Mouse (Mus musculus): ENCODE data around the gene Sprr1a. TPM values are rescaled to one million over a fixed set of nuclear protein-coding genes. Genes with fewer than 3 reads are reported as not detected.
"Not testable (repeated sequence)": the region's sequence is repeated elsewhere in the genome, so short reads cannot be mapped to it uniquely, and the experiment has no call there.

Gene Sprr1a
- total RNA-seq (2022), result not detected

GRCm38 (mm10) chr3:92485863-92486262 is at the start of gene Sprr1a:
Sprr1a (minus strand) TSS chr3:92485895.
- no peak for DNase-seq (ENCODE audit: low spot score in 2 of 2)

GRCm38 (mm10) chr3:92534411-92534810 is 48.7 kb upstream of the Sprr1a start, which contains the start of gene 2310046K23Rik:
2310046K23Rik (minus strand) TSS chr3:92534511.
- no peak for DNase-seq (ENCODE audit: low spot score in 2 of 2)

GRCm38 (mm10) chr3:92512325-92512724 is 26.6 kb upstream of the Sprr1a start:
- no peak for DNase-seq (ENCODE audit: low spot score in 2 of 2)

- DNase-seq (ENCODE audit: low spot score in 2 of 2), result no peak
These were observed 25.1 kb upstream of the Sprr1a start for GRCm38 (mm10) chr3:92510786-92511185.

GRCm38 (mm10) chr3:92508185-92508584 is 22.5 kb upstream of the Sprr1a start:
- DNase-seq (ENCODE audit: low spot score in 2 of 2), result no peak

GRCm38 (mm10) chr3:92503528-92503927 is 17.8 kb upstream of the Sprr1a start:
- no peak for DNase-seq (ENCODE audit: low spot score in 2 of 2)

GRCm38 (mm10) chr3:92500393-92500792 is 14.7 kb upstream of the Sprr1a start, which contains the start of gene Sprr4:
Sprr4 (minus strand) TSS chr3:92500493.
- no peak for DNase-seq (ENCODE audit: low spot score in 2 of 2)

- DNase-seq (ENCODE audit: low spot score in 2 of 2), result not testable (repeated sequence)
These were observed 4.6 kb upstream of the Sprr1a start for GRCm38 (mm10) chr3:92490262-92490661.

GRCm38 (mm10) chr3:92486307-92486706 is 612 bp upstream of the Sprr1a start:
- DNase-seq (ENCODE audit: low spot score in 2 of 2), result no peak

GRCm38 (mm10) chr3:92481249-92481648 is 4.4 kb downstream of the Sprr1a start:
- DNase-seq (ENCODE audit: low spot score in 2 of 2), result not testable (repeated sequence)

GRCm38 (mm10) chr3:92470111-92470510 is 15.6 kb downstream of the Sprr1a start:
- no peak for DNase-seq (ENCODE audit: low spot score in 2 of 2)

- no peak for DNase-seq (ENCODE audit: low spot score in 2 of 2)
These were observed 18.3 kb downstream of the Sprr1a start for GRCm38 (mm10) chr3:92467424-92467823.

- no peak for DNase-seq (ENCODE audit: low spot score in 2 of 2)
These were observed 19.1 kb downstream of the Sprr1a start for GRCm38 (mm10) chr3:92466576-92466975.

GRCm38 (mm10) chr3:92458620-92459019 is 27.1 kb downstream of the Sprr1a start, which contains the start of gene Sprr3:
Sprr3 (minus strand) TSS chr3:92458720.
- DNase-seq (ENCODE audit: low spot score in 2 of 2), result no peak

GRCm38 (mm10) chr3:92455151-92455550 is 30.5 kb downstream of the Sprr1a start:
- DNase-seq (ENCODE audit: low spot score in 2 of 2), result no peak

- no peak for DNase-seq (ENCODE audit: low spot score in 2 of 2)
These were observed 45.5 kb downstream of the Sprr1a start for GRCm38 (mm10) chr3:92440177-92440576.

- no peak for DNase-seq (ENCODE audit: low spot score in 2 of 2)
These were observed 47.0 kb downstream of the Sprr1a start, which contains the start of gene Sprr1b for GRCm38 (mm10) chr3:92438689-92439088. Sprr1b (minus strand) TSS chr3:92438789.

Other genes starting within 250 kb of the Sprr1a start
- gene Sprr2a3, start 200.5 kb downstream of the Sprr1a start, total RNA-seq (2022), result not detected
- not detected for gene Sprr2b, start 169.3 kb downstream of the Sprr1a start, total RNA-seq (2022)
- not detected for gene Sprr2d, start 146.8 kb downstream of the Sprr1a start, total RNA-seq (2022)
- gene Sprr2e, start 133.8 kb downstream of the Sprr1a start, total RNA-seq (2022), result not detected
- not detected for gene Sprr2f, start 120.7 kb downstream of the Sprr1a start, total RNA-seq (2022)
- not detected for gene Sprr2h, start 100.2 kb downstream of the Sprr1a start, total RNA-seq (2022)
- not detected for gene Sprr2i, start 77.9 kb downstream of the Sprr1a start, total RNA-seq (2022)
- gene Sprr2j-ps, start 67.8 kb downstream of the Sprr1a start, total RNA-seq (2022), result not detected
- gene Gm9774, start 56.5 kb downstream of the Sprr1a start, total RNA-seq (2022), result 1 to 10 TPM in 3 of 4 experiments, not detected in 1; 2.3 to 3.3 (median 3.2) TPM
- not detected for gene Sprr2k, start 53.3 kb downstream of the Sprr1a start, total RNA-seq (2022)
- gene Sprr1b, start 47.1 kb downstream of the Sprr1a start, total RNA-seq (2022), result not detected
- not detected for gene Sprr3, start 27.2 kb downstream of the Sprr1a start, total RNA-seq (2022)
- gene Sprr4, start 14.6 kb upstream of the Sprr1a start, total RNA-seq (2022), result not detected
- gene 2310046K23Rik, start 48.6 kb upstream of the Sprr1a start, total RNA-seq (2022), result not detected
- not detected for gene Ivl, start 87.8 kb upstream of the Sprr1a start, total RNA-seq (2022)
- not detected for gene Smcp, start 103.1 kb upstream of the Sprr1a start, total RNA-seq (2022)
- not detected for gene 2210017I01Rik, start 121.6 kb upstream of the Sprr1a start, total RNA-seq (2022)
- not detected for gene Lce6a, start 135.8 kb upstream of the Sprr1a start, total RNA-seq (2022)
- not detected for gene Lce1a1, start 162.4 kb upstream of the Sprr1a start, total RNA-seq (2022)
- not detected for gene Lce1b, start 171.0 kb upstream of the Sprr1a start, total RNA-seq (2022)
- gene Lce1a2, start 184.4 kb upstream of the Sprr1a start, total RNA-seq (2022), result not detected
- gene Lce1c, start 193.4 kb upstream of the Sprr1a start, total RNA-seq (2022), result not detected
- gene Lce1d, start 201.3 kb upstream of the Sprr1a start, total RNA-seq (2022), result not detected
- gene Lce1e, start 223.2 kb upstream of the Sprr1a start, total RNA-seq (2022), result not detected
- gene Lce1f, start 234.5 kb upstream of the Sprr1a start, total RNA-seq (2022), result not detected